Mouse (Mus musculus) left cerebral cortex, postnatal 10 days (tissue): ENCODE results near the gene Ttf2. TPM values are rescaled to one million over a fixed set of nuclear protein-coding genes. Genes with fewer than 3 reads are reported as not detected.

Source experiments
- DNase-seq, 2 experiments: peaks; one replicate each; pipeline ENCODE4 v3.0.0; 2021 to 2022; ENCODE audit warnings: low spot score in 2 of 2, mixed read lengths in 1 of 2; ENCODE audit errors: extremely low spot score in 1 of 2
- intact Hi-C: fragments of 180-260 bp; cut with DNase I; formaldehyde crosslinking; loops from one replicate; pipeline ENCODE4 v1.15.1; 2025
- total RNA-seq, 2 experiments: library from RNA; stranded (reverse); gene quantifications; 2 replicates each; pipeline ENCODE4 v1.2.3; 2021

Ttf2 gene
- total RNA-seq, 2 experiments from 2014 or later, result 1.6 to 2.3 TPM

DNA sequence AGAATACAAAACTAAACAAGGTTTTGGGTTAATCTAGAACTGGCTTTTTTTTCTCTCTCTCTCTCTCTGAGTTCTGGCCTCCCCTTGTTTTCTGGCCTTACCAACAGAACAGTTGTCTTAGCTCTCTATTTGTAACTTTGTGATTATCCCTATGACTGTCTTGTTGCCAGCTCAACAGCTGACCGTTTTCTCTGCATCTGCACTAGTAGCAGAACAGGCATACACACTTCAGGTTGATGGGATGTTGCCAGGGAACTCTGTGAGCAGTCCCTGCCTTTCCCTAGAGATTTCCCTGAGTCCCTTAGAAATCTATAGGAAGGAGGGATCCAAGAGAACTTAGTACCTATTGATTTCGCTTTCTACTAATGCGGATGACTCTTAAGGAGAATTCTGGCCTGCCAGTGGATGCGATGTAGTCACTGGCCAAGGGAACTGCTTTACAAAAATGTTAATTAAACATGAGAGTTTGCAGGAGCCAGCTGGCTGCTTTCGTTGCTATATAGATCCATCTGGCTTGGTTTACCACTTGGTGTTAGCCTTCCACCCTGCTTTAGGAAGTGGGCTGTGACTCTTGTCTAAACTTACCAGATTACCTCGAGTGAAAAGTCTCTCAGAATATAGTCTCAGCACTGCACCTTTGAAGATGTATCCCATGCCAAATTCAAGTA, 45.3 kb downstream of the Ttf2 start:
- peak in 1 of 2 experiments; percentile 21 for DNase-seq
- intact Hi-C loops, result no loop called here

DNA sequence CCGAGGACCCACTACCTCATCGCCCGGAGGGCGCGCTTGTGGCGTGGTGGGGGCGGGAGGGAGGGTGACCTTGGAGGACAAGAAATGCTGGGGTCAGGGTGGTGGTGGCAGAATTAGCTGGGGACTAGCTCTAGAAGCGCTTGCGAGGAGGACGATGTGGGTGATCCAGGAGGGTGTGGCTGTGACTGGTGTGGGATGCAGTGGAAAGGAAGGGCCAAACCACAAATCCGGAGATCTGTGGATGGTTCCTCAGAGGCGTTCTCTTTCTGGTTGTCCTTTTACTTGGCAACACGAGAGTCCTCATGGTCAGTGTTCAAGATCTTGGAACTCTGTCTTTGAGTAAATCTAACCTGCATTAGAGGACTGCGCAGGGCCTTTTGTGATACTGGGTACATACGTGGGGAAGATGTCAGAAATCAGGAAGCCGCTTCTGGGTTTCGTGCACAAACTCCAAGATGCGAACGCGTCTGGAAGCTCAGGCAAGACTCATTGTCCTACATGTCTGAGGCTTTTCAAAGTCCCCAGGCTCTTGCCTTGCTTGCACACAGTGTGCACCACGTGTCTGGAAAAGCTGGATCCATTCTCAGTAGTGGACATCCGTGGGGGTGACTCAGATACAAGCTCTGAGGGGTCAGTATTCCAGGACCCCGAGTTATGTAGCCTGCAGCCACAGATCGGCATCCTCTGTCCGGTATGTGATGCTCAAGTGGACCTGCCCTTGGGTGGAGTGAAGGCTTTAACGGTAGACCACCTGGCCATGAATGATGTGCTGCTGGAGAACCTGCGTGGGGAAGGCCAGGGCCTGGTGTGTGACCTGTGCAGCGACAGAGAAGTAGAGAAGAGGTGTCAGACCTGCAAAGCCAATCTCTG, 46.7 kb downstream of the Ttf2 start:
- intact Hi-C loops, result no loop called here
- DNase-seq, result no peak

DNA sequence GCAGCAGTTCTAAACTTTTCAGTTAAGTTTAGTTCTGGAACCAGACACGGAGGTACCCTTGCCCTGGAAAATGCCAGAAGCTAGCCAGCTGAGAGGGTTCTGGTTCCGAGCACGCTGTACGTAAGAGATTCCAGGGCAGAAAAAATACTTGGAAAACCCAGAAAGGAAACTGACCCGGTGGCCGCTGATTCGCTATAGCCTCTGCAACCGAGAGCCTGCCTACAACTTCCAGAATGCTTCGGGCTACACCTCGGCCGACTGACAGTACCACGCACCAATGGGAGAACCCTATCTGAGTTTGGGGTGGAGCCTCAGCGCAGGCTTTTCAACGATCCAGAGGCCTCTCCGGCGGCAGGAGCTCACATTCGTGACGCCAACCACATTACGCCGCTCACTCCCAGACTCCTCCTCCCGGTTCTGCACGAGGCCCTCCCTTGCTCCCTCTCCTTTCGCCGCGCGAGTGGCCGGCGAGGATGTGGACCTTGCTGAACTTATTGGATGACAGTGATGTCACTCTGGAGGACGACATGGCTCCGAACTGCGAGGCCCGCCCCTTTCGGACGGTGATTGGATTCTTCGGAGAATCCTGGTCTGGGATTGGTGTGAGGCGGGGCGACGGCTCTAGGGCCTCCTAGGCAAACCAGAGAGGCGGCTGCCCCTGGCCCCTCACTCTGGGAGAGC, 47.5 kb downstream of the Ttf2 start, which contains the start of gene Trim45:
TSS of gene Trim45 (plus strand) at position 378 of the 681 bp plus-strand sequence.
- peak; percentile 99 to 100 for DNase-seq
- intact Hi-C loops, result no loop called here

DNA sequence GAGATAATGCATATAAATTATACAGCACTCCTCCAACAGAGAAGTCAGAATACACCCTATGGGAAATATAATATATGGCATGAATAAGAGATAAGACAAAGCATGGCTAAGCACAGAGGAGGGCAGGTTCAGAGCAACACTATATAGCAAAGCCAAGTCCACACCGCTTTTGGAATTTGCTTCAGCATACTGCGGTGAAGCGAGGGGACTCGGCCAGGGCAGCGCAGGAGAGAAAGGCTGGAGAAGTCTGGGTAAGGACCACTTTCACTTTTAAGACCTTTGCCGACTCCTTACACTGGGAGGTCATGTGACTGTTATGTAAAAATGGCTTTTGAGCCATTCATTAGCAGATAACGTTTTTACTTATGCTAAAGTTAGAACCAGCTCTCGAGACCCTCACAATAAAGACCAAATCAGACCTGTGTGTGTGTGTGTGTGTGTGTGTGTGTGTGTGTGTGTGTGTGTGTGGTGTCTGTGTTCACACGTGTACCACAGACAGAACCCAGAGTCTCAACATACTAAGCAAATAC, 48.8 kb downstream of the Ttf2 start:
- intact Hi-C loops, result no loop called here
- no peak for DNase-seq

- peak in 1 of 2 experiments; percentile 24 for DNase-seq
- intact Hi-C loops, result no loop called here
These were observed 52.6 kb downstream of the Ttf2 start for GRCm38 (mm10) chr3:100916844-100917243.

- intact Hi-C loops, result no loop called here
- no peak for DNase-seq
These were observed 57.8 kb downstream of the Ttf2 start for GRCm38 (mm10) chr3:100911498-100912213.

DNA sequence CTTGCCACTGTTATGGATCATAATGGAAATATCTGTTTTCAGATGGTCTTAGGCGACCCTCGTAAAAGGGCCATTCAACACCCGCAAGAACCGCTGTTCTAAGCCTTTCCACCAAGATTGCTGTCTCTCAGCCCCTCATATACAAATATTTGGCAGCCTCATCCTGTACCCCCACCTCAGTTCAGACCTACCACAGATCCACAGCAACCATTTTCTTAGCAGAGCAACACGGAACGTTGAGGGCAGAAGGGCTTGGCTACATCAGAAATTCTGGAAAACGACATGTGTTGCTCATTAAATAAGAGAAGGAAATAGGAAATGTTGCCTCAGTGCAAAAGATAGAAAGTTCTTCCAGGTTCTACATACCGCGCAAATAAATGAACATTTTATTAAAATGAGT, 58.4 kb downstream of the Ttf2 start:
- intact Hi-C loops, result no loop called here
- no peak for DNase-seq

DNA sequence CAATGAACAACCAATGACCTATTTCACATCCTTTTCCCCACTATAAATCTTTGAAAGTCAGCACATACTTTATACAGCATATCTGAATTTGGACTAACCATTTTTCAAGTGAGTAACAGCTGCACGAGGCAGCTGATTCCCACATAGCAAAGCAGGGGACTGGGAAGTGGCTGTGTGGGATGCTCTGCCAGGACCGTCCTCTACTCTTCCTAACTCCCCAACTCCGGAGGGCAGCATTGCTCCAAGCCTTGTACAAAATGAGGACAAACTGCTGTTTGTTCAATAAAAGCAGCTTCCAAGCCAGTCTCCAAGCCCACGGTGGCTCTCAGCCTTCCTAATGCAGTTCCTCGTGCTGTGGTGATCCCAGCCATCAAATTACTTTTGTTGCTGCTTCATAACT, 58.8 kb downstream of the Ttf2 start:
- no peak for DNase-seq

DNA sequence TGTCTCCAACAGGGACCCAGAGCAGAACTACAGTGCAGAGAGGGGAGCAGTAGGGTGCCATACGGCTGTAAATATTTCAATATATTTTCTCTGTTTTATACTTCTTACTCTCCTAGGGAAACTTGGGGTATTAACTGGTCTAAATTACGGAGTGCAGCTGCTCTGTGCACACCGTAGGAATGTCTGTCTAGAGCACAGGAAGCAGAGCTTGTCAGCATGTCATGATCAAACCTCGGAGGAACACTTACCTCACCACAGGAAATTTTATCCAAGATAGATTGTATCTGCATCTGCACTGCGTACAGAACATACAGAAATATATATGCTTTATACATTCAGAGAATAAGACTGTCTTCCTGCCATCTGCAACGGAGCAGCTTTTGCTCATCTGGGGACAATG, 60.9 kb downstream of the Ttf2 start:
- intact Hi-C loops, result loop anchor here (5.0 kb wide), 1 partner anchor 141 kb away; no protein-coding TSS in a partner anchor

More for the DNA sequence above, 58.8 kb downstream of the Ttf2 start:
- intact Hi-C loops, result no loop called here

GRCm38 (mm10) chr3:100906916-100907315, 62.5 kb downstream of the Ttf2 start:
- DNase-seq, result peak in 1 of 2 experiments; percentile 35
- intact Hi-C loops, result loop anchor here (5.0 kb wide), 1 partner anchor 140 kb away; no protein-coding TSS in a partner anchor

More for the DNA sequence above, 60.9 kb downstream of the Ttf2 start:
- DNase-seq, result no peak

- no peak for DNase-seq
- intact Hi-C loops, result loop anchor here (5.0 kb wide), 1 partner anchor 139 kb away; no protein-coding TSS in a partner anchor
These were observed 63.3 kb downstream of the Ttf2 start for GRCm38 (mm10) chr3:100906128-100906527.

GRCm38 (mm10) chr3:100895500-100895899, 74.0 kb downstream of the Ttf2 start:
- no peak for DNase-seq
- intact Hi-C loops, result no loop called here

DNA sequence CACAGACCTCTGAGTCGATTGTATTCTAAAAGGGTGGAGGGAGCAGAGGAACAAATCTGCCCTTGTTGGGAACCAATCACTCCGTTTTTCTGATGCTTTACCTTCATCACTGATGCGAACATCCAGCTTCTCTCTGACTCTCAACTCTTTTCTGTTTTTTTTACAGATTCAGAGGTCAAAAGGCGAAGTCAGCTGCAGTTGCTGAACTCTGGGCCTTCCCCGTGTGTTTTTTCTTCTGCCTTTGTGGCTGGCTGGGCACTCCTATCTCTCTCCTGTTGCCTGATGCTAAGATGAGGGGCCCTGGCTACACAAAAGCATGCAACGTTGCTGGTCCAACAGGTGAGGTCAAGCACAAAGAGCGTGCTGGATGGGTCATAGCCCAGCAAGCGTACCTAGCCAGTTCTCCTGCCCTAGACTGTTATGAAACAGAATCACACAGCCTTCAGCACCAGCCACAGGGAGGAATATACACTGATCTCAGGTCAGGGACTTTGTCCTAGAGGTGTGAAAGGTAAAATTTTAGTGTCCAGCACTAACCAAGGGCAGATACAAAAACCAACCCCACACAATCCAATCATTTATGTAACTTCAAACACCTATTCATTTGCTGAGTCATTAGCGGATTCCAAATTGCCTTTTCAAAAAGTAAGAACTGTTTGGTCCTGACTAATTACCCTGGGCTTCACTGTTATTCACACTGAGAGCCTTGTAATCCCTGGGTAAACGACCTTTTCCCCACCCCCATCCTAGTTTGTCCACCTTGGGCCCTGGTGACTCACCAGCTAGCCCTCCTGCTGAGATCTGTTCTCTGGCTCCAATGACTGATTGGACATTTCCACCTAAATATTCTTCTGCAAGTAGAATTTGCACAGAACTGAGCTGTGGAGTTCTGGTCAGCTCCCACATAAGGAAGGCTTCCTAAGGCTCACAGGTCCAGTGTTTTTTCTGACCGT, 76.8 kb downstream of the Ttf2 start:
- no peak for DNase-seq
- intact Hi-C loops, result no loop called here

DNA sequence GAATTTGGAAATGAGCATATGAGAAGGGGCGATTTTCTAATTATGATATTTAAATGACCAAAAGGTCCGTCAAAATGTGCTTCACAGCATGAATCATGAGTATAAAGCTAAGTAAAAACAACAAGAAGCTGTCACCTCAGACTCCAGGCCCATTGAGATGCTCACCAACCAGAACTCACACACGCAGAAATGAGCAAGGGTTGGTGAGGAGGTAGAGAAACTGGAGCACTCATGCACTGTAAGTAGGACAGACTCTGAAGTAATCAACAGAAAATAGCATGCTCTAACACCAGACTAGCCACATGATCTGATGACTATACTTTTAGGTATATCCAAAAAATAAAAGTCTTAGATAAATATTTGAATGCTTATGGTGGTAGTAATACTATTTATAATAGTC, 79.1 kb downstream of the Ttf2 start:
- intact Hi-C loops, result no loop called here
- DNase-seq, result no peak

DNA sequence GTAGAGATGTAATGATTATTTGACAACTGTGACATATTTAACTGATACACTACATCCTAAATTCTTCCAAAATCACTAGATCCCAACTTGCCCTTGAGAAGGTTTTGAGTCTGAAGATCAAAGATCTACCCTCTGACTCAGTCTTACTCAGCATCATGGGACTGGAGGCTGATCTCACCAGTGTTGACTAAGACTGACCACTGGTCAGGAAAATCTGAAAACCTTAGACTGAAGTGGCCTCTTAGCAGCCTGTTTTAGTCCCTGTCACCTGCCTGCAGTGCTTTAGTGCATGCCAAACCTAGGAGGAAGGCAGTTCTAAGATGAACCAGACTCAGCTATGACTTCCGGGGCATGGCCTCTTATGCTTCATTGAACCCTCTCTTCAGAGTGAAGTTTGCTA, 80.2 kb downstream of the Ttf2 start:
- no peak for DNase-seq
- intact Hi-C loops, result no loop called here
